Mouse (Mus musculus): ENCODE results near the gene Otor. TPM values are rescaled to one million over a fixed set of nuclear protein-coding genes. Genes with fewer than 3 reads are reported as not detected.
A peak's percentile ranks its signal among the peaks of the same experiment; 100 is the strongest.

Otor gene
- total RNA-seq (2014; fragmentation: Nextera tagmentation) (not detected in 2 replicates), total RNA-seq (2017) (not detected in 2 replicates)

DNA sequence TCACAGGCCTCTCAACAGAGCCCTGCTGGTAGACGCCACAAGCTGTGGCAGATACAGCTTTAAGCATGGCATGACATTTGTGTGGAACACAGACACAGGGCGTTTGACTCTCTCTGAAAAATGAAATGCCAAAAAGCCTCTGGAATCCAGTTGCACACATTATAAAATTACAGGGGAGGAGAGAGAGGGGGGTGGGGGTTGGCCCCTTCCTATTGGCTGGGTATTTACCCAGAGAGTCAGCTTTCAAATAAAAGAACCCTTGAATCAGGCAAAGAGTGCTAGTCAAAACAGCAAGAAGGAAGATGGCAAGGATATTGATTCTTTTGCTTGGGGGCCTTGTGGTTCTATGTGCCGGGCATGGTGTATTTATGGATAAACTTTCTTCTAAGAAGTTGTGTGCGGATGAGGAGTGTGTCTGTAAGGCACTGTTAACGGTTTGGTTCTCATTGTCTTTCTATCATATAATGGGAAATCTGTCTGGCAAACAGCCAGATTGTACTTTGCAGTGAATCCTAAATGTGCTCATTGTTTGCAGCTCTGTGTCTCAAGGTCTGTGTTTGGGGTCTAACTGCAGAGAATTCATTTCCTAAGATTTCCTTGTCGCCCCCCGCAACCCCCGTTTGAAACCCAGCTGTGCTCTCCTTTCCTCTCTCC is at the start of gene Otor:
Otor (plus strand) TSS at position 276 of the 654 bp plus-strand sequence.
- no peak for ATAC-seq (replicated peaks; ENCODE audit: low FRiP score, low TSS enrichment, poor library complexity, severe bottlenecking)

DNA sequence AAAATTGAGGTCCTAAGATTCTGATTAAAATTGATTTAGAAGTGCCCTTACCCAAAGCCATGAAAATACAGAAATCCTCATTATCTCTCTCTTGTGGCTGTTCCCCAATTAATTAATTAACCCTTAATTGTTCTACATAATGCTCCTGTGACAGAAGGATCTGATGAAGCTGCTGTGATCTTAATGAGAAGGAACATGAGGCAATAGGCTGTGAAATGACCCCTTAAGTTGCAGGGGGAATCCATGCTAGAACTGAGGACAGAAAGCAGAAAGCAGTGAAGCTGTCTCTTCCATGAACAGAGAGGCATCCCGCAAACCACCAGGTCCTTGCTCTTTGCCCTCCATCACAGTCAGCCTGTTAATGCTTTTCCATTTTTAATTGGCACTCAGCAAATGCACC is 47.0 kb upstream of the Otor start:
- ATAC-seq (replicated peaks; ENCODE audit: low FRiP score, low TSS enrichment, poor library complexity, severe bottlenecking) = no peak

DNA sequence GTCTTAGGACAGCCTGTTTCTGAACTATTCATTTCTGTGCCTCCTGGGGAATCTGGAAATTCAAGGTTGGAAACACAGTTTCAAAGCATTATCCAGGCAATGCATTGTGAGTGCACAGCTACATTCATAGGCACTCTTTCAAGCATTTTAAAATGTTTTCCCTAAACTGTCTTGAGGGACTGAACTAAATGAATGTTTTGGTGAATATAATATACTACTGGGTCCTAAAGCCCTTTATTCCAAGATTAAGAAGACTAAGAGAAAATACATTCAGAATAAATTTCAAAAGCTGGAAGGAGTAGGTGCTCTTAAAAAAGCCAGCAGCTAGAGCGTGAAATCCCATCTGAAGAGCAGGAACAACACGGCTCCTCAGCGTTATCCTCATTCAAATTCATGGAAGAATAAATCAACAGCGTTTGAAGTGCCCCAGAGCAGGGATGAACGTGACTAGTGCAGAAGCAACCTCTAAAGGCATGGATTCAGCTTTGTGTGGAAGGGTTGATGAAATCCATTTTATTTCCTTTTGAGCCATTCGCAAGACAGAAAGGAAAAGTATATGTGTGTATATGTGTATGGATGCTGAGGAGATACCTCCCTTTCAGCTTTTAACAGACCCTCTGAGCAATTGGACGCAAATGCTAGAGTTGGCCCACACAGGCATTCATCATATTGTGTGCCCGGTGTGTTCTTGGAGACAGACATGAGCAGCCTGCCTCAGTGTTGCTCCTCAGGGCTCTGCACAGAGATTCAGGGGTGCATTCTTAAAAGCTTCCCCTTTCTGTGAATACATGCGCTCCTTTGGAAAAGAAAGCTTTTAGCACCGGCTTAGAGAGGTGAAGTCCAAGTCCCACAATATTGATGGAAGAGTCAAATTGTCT is 45.7 kb upstream of the Otor start:
- no peak for ATAC-seq (replicated peaks; ENCODE audit: low FRiP score, low TSS enrichment, poor library complexity, severe bottlenecking)

DNA sequence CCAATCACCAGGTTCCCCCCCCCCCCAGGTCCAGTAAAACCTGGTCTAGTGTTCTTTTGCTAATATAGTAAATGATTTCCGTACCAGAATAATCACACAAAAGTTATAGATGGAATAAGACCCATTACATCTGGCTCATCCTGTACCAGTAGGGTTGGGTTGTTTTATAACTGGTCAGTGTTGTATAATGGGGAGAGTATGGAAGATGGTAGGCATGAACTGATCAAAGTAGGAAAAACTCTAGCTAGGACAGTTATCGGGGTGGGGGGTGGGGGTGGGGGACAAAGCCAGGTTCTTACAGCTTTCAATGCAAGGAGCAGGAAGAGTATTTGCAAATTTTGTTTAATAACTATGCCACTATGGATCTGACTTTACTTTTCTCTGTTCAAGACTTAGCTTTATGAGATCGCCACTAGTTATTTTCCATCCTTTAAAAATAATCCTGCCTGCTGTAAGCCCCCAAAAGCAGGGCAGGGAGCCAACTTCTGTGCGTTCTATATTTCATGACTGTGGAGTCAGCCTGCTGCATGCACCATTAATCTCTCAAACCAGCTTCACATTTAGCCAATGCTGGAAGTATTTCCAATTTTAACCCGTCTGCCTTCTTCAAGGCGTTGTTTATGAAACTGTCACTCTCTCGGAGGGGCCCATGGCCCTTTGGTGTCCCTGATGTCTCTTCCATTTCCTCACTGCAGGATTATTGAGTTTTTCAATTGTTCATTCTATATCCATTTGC is 43.8 kb upstream of the Otor start:
- ATAC-seq (replicated peaks; ENCODE audit: low FRiP score, low TSS enrichment, poor library complexity, severe bottlenecking) = no peak

GRCm38 (mm10) chr2:143035086-143035593 is 43.1 kb upstream of the Otor start:
- ATAC-seq (replicated peaks; ENCODE audit: low FRiP score, low TSS enrichment, poor library complexity, severe bottlenecking) = no peak

DNA sequence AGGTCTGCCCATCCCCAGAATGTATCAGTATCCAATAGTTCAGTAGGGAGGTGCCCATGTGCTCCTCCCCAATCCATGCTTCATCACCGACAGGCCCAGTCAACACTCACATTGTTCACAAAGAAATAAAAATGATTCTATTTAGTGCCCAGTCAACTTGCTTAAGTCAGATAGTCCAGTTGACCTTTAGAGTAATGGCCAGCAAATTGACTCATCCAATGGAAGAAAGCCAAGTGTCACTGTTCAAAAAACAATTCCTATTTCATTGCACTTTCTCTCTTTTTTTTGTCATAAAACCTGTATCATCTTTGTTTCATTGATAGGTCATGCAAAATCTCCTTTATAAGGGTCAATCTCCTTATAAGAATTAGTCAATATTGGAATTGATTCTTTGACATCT is 36.7 kb upstream of the Otor start:
- ATAC-seq (replicated peaks; ENCODE audit: low FRiP score, low TSS enrichment, poor library complexity, severe bottlenecking) = no peak

- ATAC-seq (replicated peaks; ENCODE audit: low FRiP score, low TSS enrichment, poor library complexity, severe bottlenecking) = no peak
Observed at GRCm38 (mm10) chr2:143055251-143055650, 23.0 kb upstream of the Otor start.

DNA sequence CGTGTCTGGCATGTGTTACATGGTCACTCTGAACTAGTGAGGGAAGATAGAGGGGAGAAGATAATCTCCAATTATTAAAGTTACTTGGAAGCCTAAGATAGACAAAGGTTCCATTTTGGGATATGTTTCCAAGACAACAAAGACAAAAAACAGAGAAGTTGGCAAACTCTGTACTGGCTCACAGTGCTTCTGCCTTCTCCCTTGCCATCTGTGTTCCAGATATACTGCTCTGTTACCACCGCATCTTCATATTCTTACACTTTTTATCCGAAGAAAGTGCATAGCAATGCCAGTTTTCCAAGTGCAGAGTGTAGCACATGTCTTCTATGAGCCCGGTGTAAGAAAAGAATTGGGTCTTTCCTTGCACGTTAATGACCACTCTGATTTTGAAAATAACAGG is 21.5 kb upstream of the Otor start:
- no peak for ATAC-seq (replicated peaks; ENCODE audit: low FRiP score, low TSS enrichment, poor library complexity, severe bottlenecking)

GRCm38 (mm10) chr2:143062432-143062811 is 15.9 kb upstream of the Otor start:
- no peak for ATAC-seq (replicated peaks; ENCODE audit: low FRiP score, low TSS enrichment, poor library complexity, severe bottlenecking)

GRCm38 (mm10) chr2:143062812-143063792 is 15.2 kb upstream of the Otor start, which contains the start of gene Snrpb2:
TSS of gene Snrpb2 (plus strand) at chr2:143063039.
- peak; percentile 97 for ATAC-seq (replicated peaks; ENCODE audit: low FRiP score, low TSS enrichment, poor library complexity, severe bottlenecking)

DNA sequence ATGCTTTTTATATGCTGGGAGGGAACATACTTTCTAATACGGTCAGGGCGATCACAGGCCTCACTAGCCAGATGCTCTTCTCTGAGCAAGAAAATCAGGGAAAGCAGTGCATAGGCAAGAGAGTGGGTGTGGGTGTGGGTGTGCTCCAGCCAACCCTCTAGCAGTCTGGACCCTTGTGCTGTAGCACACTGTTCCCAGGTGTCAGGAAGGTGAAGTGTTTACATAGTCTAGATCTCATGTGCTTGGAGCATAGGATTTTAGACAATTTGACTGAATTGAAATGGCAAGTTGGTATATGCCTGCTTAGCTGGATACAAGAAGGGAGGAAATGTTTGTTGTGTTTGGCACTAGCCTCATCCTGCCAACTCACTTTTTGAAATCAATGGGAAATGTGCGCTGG is 12.4 kb upstream of the Otor start:
- ATAC-seq (replicated peaks; ENCODE audit: low FRiP score, low TSS enrichment, poor library complexity, severe bottlenecking) = no peak

GRCm38 (mm10) chr2:143081693-143082092 is 3.4 kb downstream of the Otor start:
- no peak for ATAC-seq (replicated peaks; ENCODE audit: low FRiP score, low TSS enrichment, poor library complexity, severe bottlenecking)

DNA sequence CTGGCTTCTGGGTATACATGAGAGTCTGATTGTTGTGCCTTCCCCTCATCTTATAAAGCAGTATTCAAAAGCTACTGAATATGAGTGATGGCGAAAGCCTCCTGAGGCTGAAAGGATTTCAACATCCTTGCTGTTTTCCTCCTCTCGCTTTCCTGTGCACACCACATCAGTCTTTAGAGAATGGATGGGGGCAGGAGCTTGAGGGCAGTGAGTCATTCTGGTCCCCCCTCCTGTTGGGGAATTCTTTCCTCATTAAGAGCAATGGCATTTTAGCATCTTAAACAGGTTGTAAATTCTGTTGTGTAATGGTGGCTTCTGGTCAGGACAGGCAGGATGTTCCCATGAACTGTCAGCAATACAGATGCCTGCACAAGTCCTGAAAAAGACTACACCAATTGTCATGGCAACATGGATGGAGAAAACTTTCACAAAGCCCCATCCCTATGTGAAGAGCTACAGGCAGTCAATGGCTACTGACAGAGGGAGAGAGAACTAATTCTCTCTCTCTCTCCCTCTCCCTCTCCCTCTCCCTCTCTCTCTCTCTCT is 6.7 kb downstream of the Otor start:
- no peak for ATAC-seq (replicated peaks; ENCODE audit: low FRiP score, low TSS enrichment, poor library complexity, severe bottlenecking)

GRCm38 (mm10) chr2:143089866-143090265 is 11.6 kb downstream of the Otor start:
- no peak for ATAC-seq (replicated peaks; ENCODE audit: low FRiP score, low TSS enrichment, poor library complexity, severe bottlenecking)

- peak; percentile 67 for ATAC-seq (replicated peaks; ENCODE audit: low FRiP score, low TSS enrichment, poor library complexity, severe bottlenecking)
Observed at GRCm38 (mm10) chr2:143093726-143094125, 15.5 kb downstream of the Otor start.

- ATAC-seq (replicated peaks; ENCODE audit: low FRiP score, low TSS enrichment, poor library complexity, severe bottlenecking) = no peak
Observed at GRCm38 (mm10) chr2:143094761-143095160, 16.5 kb downstream of the Otor start.

DNA sequence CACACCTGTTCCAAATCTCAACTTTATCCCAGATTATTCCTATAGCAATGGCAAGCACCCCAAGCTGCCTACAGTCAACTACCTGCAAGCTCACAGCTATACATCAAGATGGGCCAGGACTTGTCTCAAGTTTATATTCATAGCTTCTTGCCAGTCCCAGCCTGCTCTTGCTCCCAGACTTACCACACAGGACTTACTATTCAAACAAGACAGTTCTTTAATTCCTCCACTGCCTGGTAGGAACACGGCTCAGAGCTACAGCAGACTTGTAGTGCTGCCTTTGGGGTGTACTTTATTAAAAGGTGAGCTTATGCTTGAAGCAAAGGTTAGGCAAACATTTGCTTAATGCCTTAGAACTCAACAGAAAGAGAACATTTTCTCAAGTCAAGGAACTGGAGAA is 18.9 kb downstream of the Otor start:
- ATAC-seq (replicated peaks; ENCODE audit: low FRiP score, low TSS enrichment, poor library complexity, severe bottlenecking) = no peak

GRCm38 (mm10) chr2:143113859-143114258 is 35.6 kb downstream of the Otor start:
- ATAC-seq (replicated peaks; ENCODE audit: low FRiP score, low TSS enrichment, poor library complexity, severe bottlenecking) = no peak

- no peak for ATAC-seq (replicated peaks; ENCODE audit: low FRiP score, low TSS enrichment, poor library complexity, severe bottlenecking)
Observed at GRCm38 (mm10) chr2:143114716-143115115, 36.4 kb downstream of the Otor start.
